12 mouse cellular contexts compared by ENCODE assay signal in genomic region chr4:123026161-123026560, GRCm38 (mm10). TPM values are rescaled to one million over a fixed set of nuclear protein-coding genes. Genes with fewer than 3 reads are reported as not detected.
DNase-seq lines count a peak whose midpoint lies in the region; ATAC-seq and TF ChIP-seq lines count a peak whose summit lies in the region.
"Had no signal": no experiment of that assay in that cellular context is flagged by ENCODE, and none has a peak within 500 bp of the region (broad histone marks: within the 10 kb centered on the region; RNA-seq: fewer than 3 reads in every experiment).

No protein-coding gene starts in this region.

- DNase-seq in midbrain, embryonic 10.5 days (ENCODE audit: low spot score), result no peak
- peak; percentile 12 for DNase-seq in T-cell, adult 2 months (ENCODE audit: low spot score)
- DNase-seq in spleen, adult 2 months (ENCODE audit: low read depth in 1 of 2, low spot score in 2 of 2), result peak; percentile 57 to 64
- no peak for DNase-seq in cerebellum, adult 2 months
- DNase-seq: adrenal gland, postnatal 10 days; cerebellum, adult 9-11 months had no signal

- TF ChIP-seq POLR2A in spleen, adult 2 months (IDR thresholded peaks at IDR 0.05; ENCODE audit: low read depth, low read length), result no peak
- TF ChIP-seq POLR2A in cerebellum, adult 2 months (IDR thresholded peaks at IDR 0.05; ENCODE audit: borderline replicate concordance, insufficient read depth, low read length), result no peak

- no peak overlapping the region for H3K9ac ChIP-seq in midbrain, embryonic 13.5 days (replicated peaks)
- no peak overlapping the region for H3K9ac ChIP-seq in liver, embryonic 15.5 days
- H3K9ac ChIP-seq in hindbrain, embryonic 12.5 days, result no peak overlapping the region; the same call in 1 of the 2 replicates
- H3K9ac ChIP-seq: hindbrain, embryonic 14.5 days had no signal

- H3K27ac ChIP-seq in midbrain, embryonic 13.5 days, result 0 out of 2 replicates have a peak overlapping the region, but pooled peaks have one; percentile 56
- no peak overlapping the region for H3K27ac ChIP-seq in midbrain, embryonic 10.5 days (replicated peaks)
- 0 out of 2 replicates have a peak overlapping the region, but pooled peaks have one; percentile 14 for H3K27ac ChIP-seq in liver, embryonic 15.5 days (replicated peaks)
- peak overlapping the region; percentile 83 for H3K27ac ChIP-seq in spleen, adult 2 months (ENCODE audit: insufficient read depth, low read length)
- H3K27ac ChIP-seq in cerebellum, adult 2 months (ENCODE audit: insufficient read depth, low read length), result no peak overlapping the region
- H3K27ac ChIP-seq in hindbrain, embryonic 12.5 days, result no peak overlapping the region
- H3K27ac ChIP-seq: hindbrain, embryonic 14.5 days had no signal

- no peak overlapping the region for H3K4me3 ChIP-seq in midbrain, embryonic 13.5 days (replicated peaks)
- no peak overlapping the region for H3K4me3 ChIP-seq in midbrain, embryonic 10.5 days
- H3K4me3 ChIP-seq in liver, embryonic 15.5 days (replicated peaks), result no peak overlapping the region
- no peak overlapping the region for H3K4me3 ChIP-seq in spleen, adult 2 months (ENCODE audit: extremely low read depth, insufficient read depth, insufficient read length)
- no peak overlapping the region for H3K4me3 ChIP-seq in cerebellum, adult 2 months (replicated peaks; ENCODE audit: insufficient read depth, low read depth, low read length)
- no peak overlapping the region for H3K4me3 ChIP-seq in hindbrain, embryonic 12.5 days
- H3K4me3 ChIP-seq: erythroblast, embryonic 14.5 days had no signal

- WGBS in midbrain, embryonic 13.5 days, result 97% methylated on average over 13 of the region's 13 CpGs
- WGBS in midbrain, embryonic 10.5 days, result 94% methylated on average over 13 of the region's 13 CpGs
- 45% methylated on average over 13 of the region's 13 CpGs for WGBS in liver, embryonic 15.5 days (ENCODE audit: insufficient replicate concordance)
- 17% methylated on average over 13 of the region's 13 CpGs for WGBS in spleen, adult 2 months
- 93% methylated on average over 13 of the region's 13 CpGs for WGBS in cerebellum, adult 2 months
- 98% methylated on average over 13 of the region's 13 CpGs for WGBS in hindbrain, embryonic 12.5 days

- H3K9me3 ChIP-seq in midbrain, embryonic 13.5 days, result no peaks in the 10 kb centered on the region
- H3K9me3 ChIP-seq in midbrain, embryonic 10.5 days (replicated peaks), result no peaks in the 10 kb centered on the region
- H3K9me3 ChIP-seq in liver, embryonic 15.5 days (replicated peaks), result no peaks in the 10 kb centered on the region
- H3K9me3 ChIP-seq in hindbrain, embryonic 12.5 days (replicated peaks), result no peaks in the 10 kb centered on the region

- no peaks in the 10 kb centered on the region for H3K27me3 ChIP-seq in midbrain, embryonic 13.5 days
- H3K27me3 ChIP-seq in midbrain, embryonic 10.5 days (ENCODE audit: low read depth, poor library complexity, severe bottlenecking), result no peaks in the 10 kb centered on the region
- H3K27me3 ChIP-seq in liver, embryonic 15.5 days, result no peaks in the 10 kb centered on the region
- H3K27me3 ChIP-seq in spleen, adult 2 months (ENCODE audit: control insufficient read depth, insufficient read depth, low read length), result no peaks in the 10 kb centered on the region
- H3K27me3 ChIP-seq in cerebellum, adult 2 months (ENCODE audit: control insufficient read depth, insufficient read depth, low read length), result no peaks in the 10 kb centered on the region
- H3K27me3 ChIP-seq in hindbrain, embryonic 12.5 days, result no peaks in the 10 kb centered on the region

- TF ChIP-seq CTCF in spleen, adult 2 months (IDR thresholded peaks at IDR 0.05; ENCODE audit: extremely low read depth, insufficient read depth, insufficient read length, insufficient replicate concordance), result no peak
- TF ChIP-seq CTCF in cerebellum, adult 2 months (IDR thresholded peaks at IDR 0.05; ENCODE audit: borderline replicate concordance, insufficient read depth, low read depth, low read length), result no peak

- H3K4me1 ChIP-seq in midbrain, embryonic 13.5 days (replicated peaks), result peaks cover 15% of the 10 kb centered on the region
- H3K4me1 ChIP-seq in midbrain, embryonic 10.5 days, result peaks cover 9% of the 10 kb centered on the region; the same call in 1 of the 2 replicates
- H3K4me1 ChIP-seq in liver, embryonic 15.5 days (replicated peaks), result peaks cover 15% of the 10 kb centered on the region; the same call in 1 of the 2 replicates
- peaks cover 11% of the 10 kb centered on the region for H3K4me1 ChIP-seq in spleen, adult 2 months (ENCODE audit: control insufficient read depth, insufficient read depth, insufficient read length)
- H3K4me1 ChIP-seq in cerebellum, adult 2 months (ENCODE audit: control insufficient read depth, insufficient read depth, low read length), result peaks cover 6% of the 10 kb centered on the region
- peaks cover 17% of the 10 kb centered on the region for H3K4me1 ChIP-seq in hindbrain, embryonic 12.5 days

- no peak for ATAC-seq in midbrain, embryonic 13.5 days
- peak; percentile 40; the same call in 1 of the 2 replicates for ATAC-seq in liver, embryonic 15.5 days (ENCODE audit: insufficient read depth)
- no peak for ATAC-seq in hindbrain, embryonic 12.5 days (ENCODE audit: low FRiP score)

- H3K4me2 ChIP-seq in midbrain, embryonic 13.5 days (replicated peaks), result no peak overlapping the region
- 0 out of 2 replicates have a peak overlapping the region, but pooled peaks have one; percentile 1 for H3K4me2 ChIP-seq in liver, embryonic 15.5 days
- no peak overlapping the region for H3K4me2 ChIP-seq in hindbrain, embryonic 12.5 days (replicated peaks)
- H3K4me2 ChIP-seq: hindbrain, embryonic 14.5 days had no signal

- H3K36me3 ChIP-seq in midbrain, embryonic 13.5 days, result peaks cover 49% of the 10 kb centered on the region
- peaks cover 92% of the 10 kb centered on the region for H3K36me3 ChIP-seq in midbrain, embryonic 10.5 days
- H3K36me3 ChIP-seq in liver, embryonic 15.5 days (replicated peaks), result peaks cover 23% of the 10 kb centered on the region
- H3K36me3 ChIP-seq in spleen, adult 2 months (ENCODE audit: control insufficient read depth, insufficient read depth, low read length), result peaks cover 1% of the 10 kb centered on the region
- peaks cover 47% of the 10 kb centered on the region for H3K36me3 ChIP-seq in hindbrain, embryonic 12.5 days

RNA-seq across cellular contexts. Expression of gene Trit1, which starts 9.8 kb away (rescaled TPM):
- 27.6 and 30.9 TPM in 2 replicates for polyA plus RNA-seq in midbrain, embryonic 13.5 days (2015; fragmentation: Nextera tagmentation; extraction: Ambion mirVana)
- polyA plus RNA-seq in midbrain, embryonic 10.5 days (2016; fragmentation: Nextera tagmentation; extraction: Ambion mirVana), result 27.6 and 28.2 TPM in 2 replicates
- 5.7 and 6.3 TPM in 2 replicates for polyA plus RNA-seq in liver, embryonic 15.5 days (2015; fragmentation: Nextera tagmentation; extraction: Ambion mirVana)
- 5.0 and 6.5 TPM in 2 replicates for polyA plus RNA-seq in spleen, adult 2 months (2012; rRNA removed)
- polyA plus RNA-seq in cerebellum, adult 2 months (2012; rRNA removed), result 10.9 and 11.0 TPM in 2 replicates
- 23.3 and 26.7 TPM in 2 replicates for polyA plus RNA-seq in hindbrain, embryonic 12.5 days (2016; fragmentation: Nextera tagmentation; extraction: Ambion mirVana)

RNA-seq across cellular contexts. Expression of gene Mycl, which starts 30.7 kb away (rescaled TPM):
- 95.2 and 101 TPM in 2 replicates for polyA plus RNA-seq in midbrain, embryonic 13.5 days (2015; fragmentation: Nextera tagmentation; extraction: Ambion mirVana)
- 82.4 and 92.7 TPM in 2 replicates for polyA plus RNA-seq in midbrain, embryonic 10.5 days (2016; fragmentation: Nextera tagmentation; extraction: Ambion mirVana)
- polyA plus RNA-seq in liver, embryonic 15.5 days (2015; fragmentation: Nextera tagmentation; extraction: Ambion mirVana), result 0.89 and 1.2 TPM in 2 replicates
- 7.3 and 7.6 TPM in 2 replicates for polyA plus RNA-seq in spleen, adult 2 months (2012; rRNA removed)
- 5.3 and 5.8 TPM in 2 replicates for polyA plus RNA-seq in cerebellum, adult 2 months (2012; rRNA removed)
- 103 and 105 TPM in 2 replicates for polyA plus RNA-seq in hindbrain, embryonic 12.5 days (2016; fragmentation: Nextera tagmentation; extraction: Ambion mirVana)
- polyA plus RNA-seq: G1E had no signal

Comparison
In these comparisons a context has a peak if more than half of its experiments do, and no peak if none do; other contexts are left out.
1. H3K27ac ChIP-seq: peak in midbrain, embryonic 13.5 days (single experiment), liver, embryonic 15.5 days (single experiment) and spleen, adult 2 months (single experiment); none in midbrain, embryonic 10.5 days (single experiment), cerebellum, adult 2 months (single experiment) and hindbrain, embryonic 12.5 days (single experiment).
2. DNase-seq: peak in T-cell, adult 2 months (single experiment) and spleen, adult 2 months (2 of 2); none in midbrain, embryonic 10.5 days (single experiment) and cerebellum, adult 2 months (0 of 2).